Mouse (Mus musculus) neural tube, embryonic 10.5 days (tissue): ENCODE measurements around the gene Stox1.
A peak's percentile ranks its signal among the peaks of the same experiment; 100 is the strongest.
"Not testable (repeated sequence)": the region's sequence is repeated elsewhere in the genome, so short reads cannot be mapped to it uniquely, and the experiment has no call there.

ENCODE experiments used
- DNase-seq: peaks from one replicate; pipeline ENCODE4 v3.0.0-alpha.2; 2017; ENCODE audit warnings: low spot score; ENCODE audit errors: extremely low spot score

Stox1 gene

GRCm38 (mm10) chr10:62725771-62726687, at the start of gene Stox1:
TSS of gene Stox1 (minus strand) at chr10:62726128.
- peak; percentile 74 for DNase-seq

GRCm38 (mm10) chr10:62750781-62751180, 24.9 kb upstream of the Stox1 start:
- no peak for DNase-seq

- DNase-seq = no peak
Observed at GRCm38 (mm10) chr10:62739961-62740737, 14.2 kb upstream of the Stox1 start.

GRCm38 (mm10) chr10:62736965-62737688, 11.2 kb upstream of the Stox1 start:
- DNase-seq = no peak

GRCm38 (mm10) chr10:62730826-62731225, 4.9 kb upstream of the Stox1 start:
- DNase-seq = no peak

GRCm38 (mm10) chr10:62724936-62725335, 992 bp downstream of the Stox1 start:
- no peak for DNase-seq

GRCm38 (mm10) chr10:62722701-62723100, 3.2 kb downstream of the Stox1 start:
- DNase-seq = no peak

- not testable (repeated sequence) for DNase-seq
Observed at GRCm38 (mm10) chr10:62720574-62720973, 5.4 kb downstream of the Stox1 start.

- no peak for DNase-seq
Observed at GRCm38 (mm10) chr10:62713457-62713856, 12.5 kb downstream of the Stox1 start.

GRCm38 (mm10) chr10:62703579-62703978, 22.3 kb downstream of the Stox1 start:
- DNase-seq = no peak

- DNase-seq = no peak
Observed at GRCm38 (mm10) chr10:62702436-62702835, 23.5 kb downstream of the Stox1 start.

- DNase-seq = no peak
Observed at GRCm38 (mm10) chr10:62692771-62693170, 33.2 kb downstream of the Stox1 start.

- no peak for DNase-seq
Observed at GRCm38 (mm10) chr10:62692244-62692643, 33.7 kb downstream of the Stox1 start.

GRCm38 (mm10) chr10:62687032-62687674, 38.8 kb downstream of the Stox1 start:
- DNase-seq = peak; percentile 40

GRCm38 (mm10) chr10:62683043-62683442, 42.9 kb downstream of the Stox1 start:
- no peak for DNase-seq

GRCm38 (mm10) chr10:62679833-62680232, 46.1 kb downstream of the Stox1 start:
- no peak for DNase-seq

GRCm38 (mm10) chr10:62677329-62677728, 48.6 kb downstream of the Stox1 start:
- DNase-seq = no peak

- no peak for DNase-seq
Observed at GRCm38 (mm10) chr10:62676196-62676595, 49.7 kb downstream of the Stox1 start.

- no peak for DNase-seq
Observed at GRCm38 (mm10) chr10:62672359-62672758, 53.6 kb downstream of the Stox1 start.

- no peak for DNase-seq
Observed at GRCm38 (mm10) chr10:62669245-62669644, 56.7 kb downstream of the Stox1 start.

- DNase-seq = no peak
Observed at GRCm38 (mm10) chr10:62668463-62668862, 57.5 kb downstream of the Stox1 start.
